Mouse (Mus musculus) large intestine, adult 2 months (tissue): ENCODE measurements around the gene Tulp4. TPM values are rescaled to one million over a fixed set of nuclear protein-coding genes. Genes with fewer than 3 reads are reported as not detected.
"Not testable (repeated sequence)": the region's sequence is repeated elsewhere in the genome, so short reads cannot be mapped to it uniquely, and the experiment has no call there.

ENCODE experiments used
- DNase-seq: peaks from one replicate; pipeline ENCODE4 v3.0.0-alpha.2; 2012; ENCODE audit warnings: low read depth, low spot score
- WGBS: fragments of 180-500 bp; shearing (Covaris S2); methylation state at CpG from one replicate; pipeline ENCODE4 v1.1.7; 2018; 5-methylcytosine and 5-hydroxymethylcytosine counted together
- polyA plus RNA-seq: library from polyadenylated mRNA; depleted of rRNA; stranded (reverse); fragments of >200 nt; gene quantifications from 2 replicates; pipeline ENCODE4 v1.2.3, GENCODE M21; 2012

Tulp4 gene
- polyA plus RNA-seq, 1 experiment: 18.9 TPM

DNA sequence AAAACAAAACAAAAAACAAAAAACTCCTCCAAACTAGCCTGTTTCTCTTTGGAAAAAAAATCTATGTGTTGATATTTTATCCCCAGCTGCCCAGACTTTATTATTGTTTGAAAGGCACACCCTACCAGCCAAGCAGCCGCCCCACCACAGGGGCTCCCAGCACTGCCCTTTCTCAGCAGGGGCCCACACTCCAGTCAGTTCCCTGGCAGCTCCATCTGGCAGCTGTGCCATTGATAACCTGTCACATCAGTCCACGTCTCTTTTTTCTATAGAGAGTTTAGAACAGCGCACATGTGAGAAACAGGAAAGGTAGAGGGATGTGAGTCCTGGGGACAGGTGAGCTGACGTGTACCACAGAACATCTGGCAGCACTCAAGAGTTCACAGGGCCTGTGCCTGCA, 73.2 kb downstream of the Tulp4 start:
- WGBS: 45% methylated on average over 4 of the region's 4 CpGs
- DNase-seq: no peak

DNA sequence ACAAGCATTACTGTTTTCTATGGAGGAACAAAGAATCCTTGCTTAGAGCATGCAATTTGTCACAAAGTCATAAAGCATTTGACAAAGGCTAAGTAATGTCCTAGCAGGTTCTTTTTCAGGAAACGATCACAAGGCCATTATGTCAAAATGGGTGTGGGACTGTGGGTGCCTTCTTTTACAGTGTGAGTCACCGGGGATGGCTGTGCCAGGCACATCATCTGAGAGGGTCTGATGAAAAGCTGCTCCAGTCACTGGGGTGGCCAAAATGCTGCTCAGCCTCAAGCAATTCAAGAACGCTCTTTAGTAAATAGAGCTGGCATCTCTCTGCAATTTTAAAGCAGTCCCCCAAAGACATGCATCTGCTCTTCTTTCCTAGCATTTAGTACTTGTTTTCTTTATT, 74.2 kb downstream of the Tulp4 start:
- DNase-seq: no peak
- WGBS: 33% methylated on average over 3 of the region's 3 CpGs

DNA sequence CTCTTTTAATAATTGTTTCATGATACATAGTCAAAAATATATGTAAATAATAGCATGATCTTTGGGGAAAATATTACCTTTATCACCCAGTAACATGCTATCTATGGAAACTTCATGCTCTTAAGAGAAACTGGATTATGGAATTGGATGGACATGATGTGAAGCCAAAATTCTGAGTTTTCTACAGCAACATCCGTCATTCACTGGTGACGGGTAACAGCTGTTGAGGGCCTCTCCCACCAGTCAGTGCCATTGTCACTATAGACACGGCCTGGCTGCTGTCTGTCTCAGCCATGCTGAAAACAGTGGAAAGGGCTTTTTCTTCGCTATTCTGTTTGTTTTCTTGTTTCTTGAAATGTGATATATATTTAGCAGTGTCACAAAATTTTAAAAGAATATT, 76.5 kb downstream of the Tulp4 start:
- WGBS: 90% methylated on average over 4 of the region's 4 CpGs
- DNase-seq: no peak

DNA sequence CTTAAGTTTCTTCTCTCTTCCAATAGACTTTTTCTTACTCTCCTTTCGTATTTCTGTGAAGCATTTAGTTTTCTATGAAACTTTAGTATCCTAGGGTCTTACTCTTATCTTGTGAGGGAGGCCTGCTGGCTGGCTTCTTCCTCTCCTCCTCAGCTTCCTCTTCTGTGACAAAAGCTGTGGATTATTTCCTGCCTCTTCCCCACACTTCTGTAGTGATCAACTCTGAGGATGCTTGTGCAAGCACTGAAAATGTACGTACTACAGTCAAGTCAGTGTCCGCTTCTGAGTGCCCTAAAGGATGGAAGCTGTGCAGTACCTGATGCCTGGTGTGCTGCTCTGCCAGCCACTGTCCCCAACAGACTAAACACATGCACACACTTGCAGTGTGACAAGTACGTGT, 80.4 kb downstream of the Tulp4 start:
- 93% methylated on average over 4 of the region's 4 CpGs for WGBS
- no peak for DNase-seq

DNA sequence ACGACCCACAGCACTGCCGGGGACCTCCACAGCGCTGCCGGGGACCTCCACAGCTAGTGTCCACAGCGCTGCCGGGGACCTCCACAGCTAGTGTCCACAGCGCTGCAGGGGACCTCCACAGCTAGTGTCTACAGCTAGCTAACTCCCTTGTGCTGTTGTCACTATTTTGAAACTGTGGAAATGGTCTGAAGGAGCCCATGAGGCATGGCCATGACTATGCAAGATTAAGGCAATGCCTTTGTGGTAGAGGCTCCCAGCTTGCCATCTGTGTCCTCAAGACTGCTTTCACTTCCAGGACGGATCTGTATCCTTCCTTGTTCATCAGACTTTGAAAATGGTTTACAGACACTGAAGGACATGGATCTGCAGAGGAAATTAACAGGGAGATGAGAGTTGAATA, 80.9 kb downstream of the Tulp4 start:
- 92% methylated on average over 8 of the region's 8 CpGs for WGBS
- DNase-seq: no peak

DNA sequence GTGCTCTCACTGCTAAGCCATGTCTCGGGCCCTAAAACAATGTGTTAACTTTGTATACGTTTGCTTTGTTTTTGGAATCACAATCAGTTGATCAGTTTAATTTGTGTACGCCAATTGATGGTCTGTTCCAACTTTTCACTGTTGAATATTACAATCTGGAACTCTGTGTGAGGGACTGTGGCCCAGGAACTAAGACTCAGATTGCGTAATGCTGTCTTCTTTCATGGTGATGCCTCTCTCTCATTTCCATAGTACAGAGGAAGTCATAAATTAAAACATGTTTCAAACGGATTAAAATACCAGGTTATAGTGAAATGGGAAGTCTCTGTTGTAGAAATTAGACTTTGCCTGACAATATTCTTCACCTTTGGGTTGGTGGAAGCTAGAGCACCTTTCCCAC, 83.0 kb downstream of the Tulp4 start:
- 77% methylated on average over 5 of the region's 5 CpGs for WGBS
- no peak for DNase-seq

DNA sequence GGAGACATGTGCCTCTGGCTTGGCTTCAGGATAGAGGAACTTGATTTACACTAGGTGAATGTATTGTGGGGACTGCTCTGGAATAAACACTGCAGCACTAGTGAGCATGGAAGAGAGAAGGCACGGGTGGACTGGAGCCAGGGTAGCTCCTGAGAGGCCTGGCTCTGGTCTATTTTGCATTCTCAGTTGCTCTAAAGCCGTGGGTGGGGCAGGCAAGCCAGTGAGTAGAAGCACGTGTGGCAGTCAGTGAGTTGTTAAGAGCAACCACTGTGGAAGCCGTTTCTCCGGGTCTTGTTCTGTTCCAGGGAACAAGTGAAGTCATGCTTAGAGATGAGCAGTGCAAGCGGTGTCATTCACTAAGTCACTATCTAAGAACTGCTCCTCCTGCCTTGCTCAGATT, 86.0 kb downstream of the Tulp4 start:
- DNase-seq: no peak
- WGBS: 73% methylated on average over 6 of the region's 6 CpGs

DNA sequence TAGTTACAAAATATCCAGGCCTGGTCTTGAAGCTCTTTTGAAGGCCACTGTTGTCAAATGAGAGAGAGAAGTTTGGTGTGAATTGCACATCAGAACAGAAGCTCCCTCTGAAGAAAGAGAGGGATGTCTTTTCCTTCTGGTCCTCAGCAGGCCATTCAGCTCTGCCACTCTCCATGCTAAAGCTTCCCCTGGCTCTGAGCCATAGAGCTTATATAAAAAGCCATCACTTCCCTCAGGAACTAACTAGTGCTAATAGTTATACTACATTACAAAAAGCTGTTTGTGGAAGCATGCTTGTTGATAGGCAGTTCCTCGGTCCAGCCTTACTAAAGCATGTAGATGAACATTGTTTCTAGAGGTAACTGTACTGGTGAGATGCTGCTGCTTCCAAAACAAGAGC, 89.2 kb downstream of the Tulp4 start:
- WGBS: 81% methylated on average over 1 of the region's 1 CpGs
- no peak for DNase-seq

DNA sequence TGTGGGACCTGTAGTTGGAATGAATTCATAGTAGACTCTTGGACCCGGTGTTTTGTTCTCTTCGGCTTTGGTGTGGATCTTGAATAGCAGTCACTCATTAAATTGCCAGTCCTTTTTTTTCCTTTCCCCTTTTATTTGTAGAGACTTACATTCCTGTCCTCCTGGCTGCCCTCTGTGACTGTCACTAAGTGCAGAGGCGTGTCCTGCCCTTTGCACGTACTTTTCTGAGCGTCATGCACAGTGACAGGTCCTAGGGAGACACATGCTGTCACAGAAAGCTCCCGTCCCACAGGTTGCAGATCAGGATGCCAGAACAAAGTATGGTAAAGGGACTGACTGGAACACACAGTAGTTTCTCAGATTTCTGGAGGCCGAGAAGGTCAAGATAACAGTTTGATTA, 91.3 kb downstream of the Tulp4 start:
- DNase-seq: no peak
- WGBS: 46% methylated on average over 7 of the region's 7 CpGs

DNA sequence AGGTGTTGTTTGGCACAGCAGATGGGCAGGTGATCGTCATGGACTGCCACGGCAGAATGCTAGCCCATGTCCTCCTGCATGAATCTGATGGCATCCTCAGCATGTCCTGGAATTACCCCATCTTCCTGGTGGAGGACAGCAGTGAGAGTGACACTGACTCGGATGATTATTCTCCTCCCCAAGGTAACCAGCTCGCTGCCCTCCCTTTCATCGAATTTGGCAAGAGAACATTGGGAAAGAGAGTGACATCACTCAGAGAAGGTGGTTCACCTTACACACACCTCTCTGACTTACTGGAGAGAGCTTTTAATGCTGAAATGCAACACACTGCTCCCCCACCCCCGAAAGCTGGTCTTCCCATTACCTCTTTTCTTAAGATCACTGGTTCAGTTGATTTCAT, 92.4 kb downstream of the Tulp4 start:
- 81% methylated on average over 6 of the region's 6 CpGs for WGBS
- no peak for DNase-seq

DNA sequence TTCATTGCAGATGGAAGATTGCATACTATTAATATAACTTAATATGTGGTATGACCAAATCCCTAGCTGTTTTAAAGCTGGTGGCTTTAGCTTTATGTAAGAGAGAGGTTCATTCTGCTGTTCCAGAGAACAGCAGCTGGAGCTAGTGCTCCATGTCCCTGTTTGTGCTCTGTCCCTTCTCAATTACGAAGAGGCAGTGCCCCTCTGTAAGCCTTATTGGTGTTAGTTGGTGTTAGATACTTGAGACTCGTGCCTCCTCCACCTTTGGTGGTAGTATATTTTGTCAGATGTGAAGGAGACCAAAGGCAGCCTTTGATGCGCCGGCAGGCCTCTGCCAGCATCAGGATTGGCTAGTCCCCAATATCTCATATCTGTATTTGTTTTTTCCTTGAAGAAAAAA, 92.9 kb downstream of the Tulp4 start:
- WGBS: 62% methylated on average over 4 of the region's 4 CpGs
- DNase-seq: no peak

DNA sequence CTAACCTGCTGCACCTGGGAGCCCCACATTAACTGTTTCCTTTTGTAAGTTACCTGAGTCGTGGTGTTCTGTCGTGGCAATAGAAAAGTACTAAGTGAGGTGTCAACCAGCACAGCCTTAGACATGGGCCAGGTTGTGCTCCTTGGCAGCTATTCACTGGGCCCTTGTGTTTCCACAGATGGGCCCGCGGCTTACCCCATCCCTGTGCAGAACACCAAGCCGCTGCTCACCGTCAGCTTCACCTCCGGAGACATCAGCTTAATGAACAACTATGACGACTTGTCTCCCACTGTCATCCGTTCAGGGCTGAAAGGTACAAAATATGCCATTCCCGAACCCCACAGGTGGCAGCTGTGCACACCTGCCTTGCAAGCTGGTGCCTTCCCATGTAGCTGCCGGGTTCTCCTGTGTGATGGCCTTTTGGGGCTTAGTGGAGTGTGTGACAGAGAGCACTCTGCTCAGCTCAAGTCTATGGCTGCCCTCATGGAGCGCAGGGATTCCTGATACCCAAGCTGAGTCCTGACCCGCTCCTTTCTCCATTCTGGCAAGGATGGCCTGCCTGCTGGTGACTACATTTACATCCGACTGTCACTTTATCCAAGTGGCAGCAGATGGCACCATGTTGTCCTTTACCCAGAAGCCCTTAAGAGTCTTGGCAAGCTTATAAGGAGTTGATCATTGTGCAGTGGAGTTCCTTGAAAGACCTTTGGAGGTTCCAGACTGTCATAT, 95.4 kb downstream of the Tulp4 start:
- 92% methylated on average over 14 of the region's 14 CpGs for WGBS
- DNase-seq: no peak

DNA sequence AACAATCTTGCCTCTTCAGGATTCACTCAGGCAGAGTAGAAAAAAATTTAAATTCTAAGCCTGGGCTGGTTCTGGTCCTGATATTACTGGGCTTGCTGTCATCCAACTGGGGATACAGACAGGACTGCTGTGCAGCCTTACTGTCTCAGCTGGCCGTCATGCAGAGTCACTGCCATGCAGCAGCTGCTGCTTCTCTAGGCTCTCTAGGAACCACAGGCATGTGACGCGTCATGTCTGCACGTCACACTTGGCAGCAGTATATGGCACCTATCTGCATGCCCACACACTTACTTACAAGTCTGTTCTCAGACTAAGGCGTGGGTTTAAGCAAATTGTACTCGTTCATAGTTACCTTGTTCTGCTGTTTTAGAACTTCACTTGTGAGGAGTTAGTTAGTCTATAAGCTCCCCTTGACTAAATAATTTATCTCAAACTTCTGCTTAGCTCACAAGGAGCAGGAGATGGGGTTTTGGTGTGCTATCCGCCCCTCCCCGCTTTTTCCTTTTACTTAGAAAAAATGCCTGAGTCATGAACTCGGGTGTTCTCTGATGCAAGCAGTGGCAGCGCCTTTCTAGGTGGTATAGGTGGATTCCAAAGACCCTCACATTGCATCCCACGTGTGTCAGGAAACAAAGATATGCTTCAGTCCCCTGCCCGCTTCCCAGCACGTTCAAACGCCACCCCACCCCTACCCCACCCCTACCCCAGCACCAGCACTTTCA, 96.3 kb downstream of the Tulp4 start:
- DNase-seq: no peak
- 83% methylated on average over 14 of the region's 14 CpGs for WGBS

DNA sequence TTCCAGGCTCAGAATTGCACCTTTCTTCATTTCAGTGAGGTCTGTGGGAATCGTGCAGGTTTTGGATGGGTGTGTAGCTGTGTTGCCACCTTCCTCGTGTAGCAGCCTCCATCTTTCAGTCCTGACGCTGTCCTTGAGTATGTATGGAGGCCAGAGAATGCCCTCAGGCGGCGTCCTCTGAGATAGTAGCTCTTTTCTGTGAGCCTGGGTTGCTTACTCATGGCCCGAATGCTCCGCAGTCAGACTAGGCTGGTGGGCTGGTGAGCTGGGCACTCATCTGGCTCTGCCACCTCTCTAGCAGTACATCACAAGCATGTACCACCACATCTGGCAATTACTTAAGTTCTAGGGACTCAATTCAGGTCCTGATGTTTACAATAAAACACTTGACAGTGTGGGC, 96.9 kb downstream of the Tulp4 start:
- no peak for DNase-seq
- 90% methylated on average over 7 of the region's 7 CpGs for WGBS

DNA sequence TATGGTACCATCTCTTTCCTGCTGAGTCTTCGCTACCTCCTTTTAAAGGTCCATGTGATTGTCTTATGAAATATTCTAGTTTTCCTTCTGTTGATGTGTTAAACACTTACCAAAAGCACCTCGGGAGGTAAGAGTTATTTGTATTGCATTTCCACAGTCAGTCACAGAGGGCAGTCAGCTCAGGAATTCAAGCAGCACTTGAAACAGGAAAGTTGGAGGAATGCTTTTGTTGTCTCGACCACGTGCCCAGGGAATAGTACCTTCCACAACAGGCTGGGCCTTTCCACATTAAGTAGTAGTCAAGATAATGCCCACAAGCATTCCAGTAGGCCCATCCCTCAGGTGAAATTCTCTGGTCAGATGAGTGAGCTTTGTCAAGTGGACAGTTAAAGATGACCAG, 97.6 kb downstream of the Tulp4 start:
- 43% methylated on average over 4 of the region's 4 CpGs for WGBS
- DNase-seq: no peak

DNA sequence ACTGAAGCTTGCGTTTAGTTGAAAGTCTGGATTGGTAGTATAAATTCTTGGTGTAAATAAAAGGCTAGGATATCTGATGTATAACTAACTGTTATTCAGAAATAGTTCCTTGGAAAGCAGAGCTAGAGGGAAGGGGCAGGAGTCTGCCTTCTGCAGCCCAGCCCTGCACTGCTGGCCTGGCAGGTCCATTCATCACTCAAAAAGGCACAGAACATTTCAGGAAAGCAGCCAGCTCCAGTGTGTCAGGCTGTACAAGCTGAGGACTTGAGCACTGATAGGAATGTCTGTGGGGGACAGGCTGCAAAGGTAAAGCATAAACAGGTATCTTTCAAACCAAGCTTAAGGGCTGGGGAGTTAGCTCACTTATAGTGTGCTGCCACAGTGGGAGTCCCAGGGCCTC, 105.5 kb downstream of the Tulp4 start:
- 84% methylated on average over 1 of the region's 1 CpGs for WGBS
- no peak for DNase-seq

DNA sequence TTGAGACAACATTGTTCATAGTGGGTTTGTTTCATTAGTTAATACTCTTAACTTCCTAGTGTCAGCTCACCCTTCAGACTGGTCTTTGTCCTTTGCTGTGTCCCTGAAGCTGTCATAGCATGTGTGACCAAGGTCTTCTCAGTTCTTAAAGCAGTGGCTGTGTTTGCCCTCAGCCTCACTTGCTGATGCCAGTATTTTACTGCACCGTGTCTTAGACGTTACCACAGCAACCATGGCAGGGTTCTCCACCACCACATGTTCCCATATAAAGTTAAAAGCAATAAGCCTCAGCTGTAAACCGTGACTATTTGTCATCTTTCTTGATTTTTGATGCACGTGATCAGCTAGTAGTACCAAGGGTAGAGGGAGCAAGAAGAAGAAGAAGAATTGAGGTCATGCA, 109.4 kb downstream of the Tulp4 start:
- WGBS: 56% methylated on average over 4 of the region's 4 CpGs
- DNase-seq: no peak

DNA sequence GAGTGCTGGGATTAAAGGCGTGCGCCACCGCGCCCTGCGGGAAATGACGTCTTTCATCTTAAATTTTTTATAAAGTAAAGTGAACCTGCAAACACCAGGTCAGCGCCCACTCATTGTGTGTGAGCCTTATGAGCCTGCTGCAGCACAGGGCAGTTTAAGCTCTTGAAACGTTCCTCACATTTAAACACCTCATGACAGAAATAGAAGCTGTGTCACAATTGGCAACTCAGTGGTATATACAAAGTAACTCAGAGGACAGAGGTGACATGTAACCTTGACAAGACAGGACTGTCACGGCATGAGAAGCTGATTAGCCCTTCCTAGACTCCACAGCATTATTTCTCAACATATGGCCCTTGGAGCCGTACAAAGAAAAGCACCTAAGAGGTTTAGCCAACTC, 110.3 kb downstream of the Tulp4 start:
- WGBS: 93% methylated on average over 10 of the region's 10 CpGs
- no peak for DNase-seq

DNA sequence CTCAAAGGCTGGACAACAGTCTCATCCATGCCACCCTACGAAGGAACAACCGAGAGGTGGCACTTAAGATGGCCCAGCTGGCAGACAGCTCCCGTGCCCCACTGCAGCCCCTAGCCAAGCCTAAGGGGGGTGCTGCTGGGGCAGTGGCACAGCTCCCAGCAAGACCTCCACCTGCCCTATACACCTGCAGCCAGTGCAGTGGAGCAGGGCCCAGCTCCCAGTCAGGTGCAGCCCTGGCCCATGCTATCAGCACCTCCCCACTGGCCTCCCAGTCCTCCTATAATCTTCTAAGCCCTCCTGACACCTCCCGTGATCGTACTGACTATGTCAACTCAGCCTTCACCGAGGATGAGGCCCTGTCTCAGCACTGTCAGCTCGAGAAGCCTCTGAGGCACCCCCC, 126.4 kb downstream of the Tulp4 start:
- no CpG with 5 or more reads among the region's 7 CpGs for WGBS
- DNase-seq: not testable (repeated sequence)

DNA sequence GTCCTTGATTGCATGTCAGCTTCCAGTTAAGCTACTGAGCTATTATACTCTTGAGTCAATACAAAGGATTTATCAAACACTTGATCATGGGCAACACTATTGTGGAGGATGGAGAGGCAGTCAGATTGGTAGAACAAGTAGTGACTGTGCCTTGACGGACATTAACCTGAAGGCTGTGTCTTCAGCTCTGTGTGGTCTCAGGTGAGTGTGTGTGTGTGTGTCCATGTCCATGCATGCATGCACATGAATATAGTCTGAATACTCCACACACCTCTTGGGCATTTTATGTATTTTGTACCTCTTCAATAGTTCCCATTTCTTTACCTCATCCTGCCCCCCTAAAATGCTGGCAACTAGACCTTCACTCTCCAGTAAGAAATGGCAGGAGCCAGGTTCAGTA, 145.1 kb downstream of the Tulp4 start:
- not testable (repeated sequence) for DNase-seq
- WGBS: 88% methylated on average over 1 of the region's 1 CpGs

DNA sequence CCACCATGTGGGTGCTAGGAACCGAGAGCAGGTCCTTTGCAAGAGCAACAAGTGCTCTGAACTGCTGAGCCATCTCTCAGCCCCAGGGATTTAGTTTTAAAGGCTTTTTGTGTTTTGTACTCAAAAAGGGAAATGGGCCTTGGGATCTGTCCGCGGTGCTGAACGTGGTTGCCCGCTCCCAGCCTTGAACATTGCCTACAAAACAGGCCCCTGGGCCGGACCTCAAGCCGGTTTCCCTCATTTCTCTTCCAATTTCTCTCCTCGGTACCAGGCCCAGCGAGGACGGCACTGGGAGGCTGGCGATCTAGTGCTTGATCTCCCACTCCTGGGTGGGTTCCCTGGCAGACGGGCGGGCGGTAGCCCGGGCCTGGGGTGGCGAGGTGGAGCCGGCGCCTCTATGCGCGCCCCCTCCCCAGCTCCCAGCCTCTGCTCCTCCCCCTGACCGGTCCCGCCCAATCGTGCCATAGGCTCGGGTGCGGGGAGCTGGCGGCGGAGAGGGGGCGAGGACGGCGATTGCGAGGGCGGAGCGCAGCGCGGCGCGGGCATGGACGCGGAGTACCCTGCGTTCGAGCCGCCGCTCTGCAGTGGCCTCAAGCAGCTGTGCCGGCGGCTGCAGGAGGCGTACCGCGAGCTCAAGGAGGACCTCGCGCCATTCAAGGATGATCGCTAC, 150.3 kb downstream of the Tulp4 start, which contains the start of gene Tmem181a:
Gene Tmem181a (plus strand): TSS at position 461 of the 670 bp plus-strand sequence.
- not testable (repeated sequence) for DNase-seq
- WGBS: 1% methylated on average over 23 of the region's 51 CpGs
